In the genomic region with DNA sequence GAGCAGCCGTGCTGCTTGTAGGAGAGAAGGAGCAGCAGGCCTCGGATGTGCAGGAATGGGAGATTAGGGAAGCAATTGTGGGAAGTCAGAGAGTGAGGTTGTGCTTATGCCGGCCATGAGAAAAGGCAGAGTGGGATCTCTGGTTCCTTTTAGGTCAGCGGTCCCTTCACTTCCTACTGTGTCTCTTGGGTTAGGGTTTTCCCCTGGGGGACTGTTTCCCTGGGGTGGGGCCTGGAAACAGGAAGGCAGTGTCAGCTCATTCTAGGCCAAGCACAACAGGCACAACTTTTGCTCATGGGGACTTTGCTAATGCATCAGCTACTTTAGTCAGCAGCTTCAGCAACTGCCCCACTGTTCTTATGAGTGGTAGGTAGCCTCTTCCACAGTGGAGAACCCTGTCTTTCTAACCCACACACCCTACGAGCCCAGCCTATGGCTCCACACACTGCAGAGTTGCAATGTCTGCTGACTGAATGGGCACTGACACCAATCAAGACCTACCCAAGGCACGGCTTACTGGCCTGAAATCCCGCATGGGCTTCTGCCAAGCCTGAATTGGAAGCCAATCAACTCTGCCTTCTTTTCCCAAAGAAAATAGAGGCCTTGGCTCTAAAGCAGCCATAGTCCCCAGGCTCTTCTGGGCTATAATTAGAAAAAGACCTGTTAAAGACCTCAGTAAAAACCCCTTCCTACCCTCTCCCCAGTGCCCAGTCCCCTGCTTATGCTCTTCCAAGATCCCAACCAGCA, we compare ENCODE assay signal across 8 mouse cellular contexts.
DNase-seq lines count a peak whose midpoint lies in the region; ATAC-seq lines count a peak whose summit lies in the region.

No protein-coding gene starts in this region.

- WGBS in hindbrain, embryonic 16.5 days = 68% methylated on average over 7 of the region's 7 CpGs
- WGBS in hindbrain, embryonic 13.5 days = 84% methylated on average over 7 of the region's 7 CpGs
- WGBS in limb, embryonic 15.5 days = 53% methylated on average over 7 of the region's 7 CpGs

- intact Hi-C loops in heart, postnatal 25 days (cut with DNase I) = loop anchor here (5.0 kb wide), 1 partner anchor 36 kb away; no protein-coding TSS in a partner anchor

- no peak overlapping the region for H3K4me2 ChIP-seq in hindbrain, embryonic 16.5 days (ENCODE audit: low read length)
- H3K4me2 ChIP-seq in hindbrain, embryonic 13.5 days = no peak overlapping the region
- no peak overlapping the region for H3K4me2 ChIP-seq in limb, embryonic 15.5 days

- H3K27me3 ChIP-seq in hindbrain, embryonic 16.5 days (replicated peaks; ENCODE audit: control insufficient read depth, insufficient read depth, low read length) = no peaks in the 10 kb centered on the region
- H3K27me3 ChIP-seq in hindbrain, embryonic 13.5 days = no peaks in the 10 kb centered on the region
- no peaks in the 10 kb centered on the region for H3K27me3 ChIP-seq in limb, embryonic 15.5 days

- H3K9me3 ChIP-seq in hindbrain, embryonic 16.5 days (ENCODE audit: control insufficient read depth, low read length) = no peaks in the 10 kb centered on the region
- no peaks in the 10 kb centered on the region for H3K9me3 ChIP-seq in hindbrain, embryonic 13.5 days
- no peaks in the 10 kb centered on the region for H3K9me3 ChIP-seq in limb, embryonic 15.5 days

- H3K4me1 ChIP-seq in hindbrain, embryonic 16.5 days (ENCODE audit: control insufficient read depth, insufficient read depth, low read depth, low read length) = no peaks in the 10 kb centered on the region
- no peaks in the 10 kb centered on the region for H3K4me1 ChIP-seq in hindbrain, embryonic 13.5 days (replicated peaks)
- peaks cover 28% of the 10 kb centered on the region for H3K4me1 ChIP-seq in limb, embryonic 15.5 days

- ATAC-seq in hindbrain, embryonic 16.5 days = peak; percentile 89
- ATAC-seq in hindbrain, embryonic 13.5 days (ENCODE audit: low FRiP score) = no peak
- peak; percentile 85 for ATAC-seq in limb, embryonic 15.5 days (ENCODE audit: insufficient number of reproducible peaks, low FRiP score, low TSS enrichment, low read depth)
- ATAC-seq in megakaryocyte, adult 5-6 weeks (ENCODE audit: poor library complexity, severe bottlenecking) = no peak

- no peak overlapping the region for H3K27ac ChIP-seq in hindbrain, embryonic 16.5 days (ENCODE audit: low read depth, low read length)
- H3K27ac ChIP-seq in hindbrain, embryonic 13.5 days = no peak overlapping the region
- H3K27ac ChIP-seq in limb, embryonic 15.5 days = peak overlapping the region; percentile 72

- no peak overlapping the region for H3K9ac ChIP-seq in hindbrain, embryonic 16.5 days (ENCODE audit: low read depth, low read length)
- H3K9ac ChIP-seq in hindbrain, embryonic 13.5 days = no peak overlapping the region
- H3K9ac ChIP-seq in limb, embryonic 15.5 days = no peak overlapping the region

- H3K4me3 ChIP-seq in hindbrain, embryonic 16.5 days (ENCODE audit: low read length) = no peak overlapping the region
- H3K4me3 ChIP-seq in hindbrain, embryonic 13.5 days = no peak overlapping the region
- no peak overlapping the region for H3K4me3 ChIP-seq in limb, embryonic 15.5 days

- peak; percentile 76 for DNase-seq in adrenal gland, postnatal 10 days
- DNase-seq in cerebellum, postnatal 36 days = peak; percentile 76
- DNase-seq in heart, postnatal 25 days (ENCODE audit: low spot score) = peak; percentile 58
- DNase-seq in spleen, postnatal 10 days (ENCODE audit: low spot score in 2 of 2) = no peak

- no peaks in the 10 kb centered on the region for H3K36me3 ChIP-seq in hindbrain, embryonic 16.5 days (ENCODE audit: control insufficient read depth, insufficient read depth, low read length)
- no peaks in the 10 kb centered on the region for H3K36me3 ChIP-seq in hindbrain, embryonic 13.5 days
- H3K36me3 ChIP-seq in limb, embryonic 15.5 days = no peaks in the 10 kb centered on the region

Comparison
In these comparisons a context has a peak if more than half of its experiments do, and no peak if none do; other contexts are left out.
1. ATAC-seq: peak in hindbrain, embryonic 16.5 days (single experiment) and limb, embryonic 15.5 days (single experiment); none in hindbrain, embryonic 13.5 days (single experiment) and megakaryocyte, adult 5-6 weeks (single experiment).
2. DNase-seq: peak in adrenal gland, postnatal 10 days (single experiment), cerebellum, postnatal 36 days (2 of 2) and heart, postnatal 25 days (single experiment); none in spleen, postnatal 10 days (0 of 2).